Mouse (Mus musculus): Measurements from ENCODE around the gene Zdhhc9. TPM values are rescaled to one million over a fixed set of nuclear protein-coding genes. Genes with fewer than 3 reads are reported as not detected.

The Zdhhc9 gene
- 9.7 and 11.2 TPM in 2 replicates for total RNA-seq (2012; rRNA removed)

GRCm38 (mm10) chrX:48208519-48209185, at the start of gene Zdhhc9:
Zdhhc9 (minus strand) TSS chrX:48208878.
- peaks cover 4% of the 10 kb centered on the region; the same call in 1 of the 2 replicates for H3K36me3 ChIP-seq (ENCODE audit: control insufficient read depth, insufficient read depth, low read length, poor library complexity, severe bottlenecking)
- no peaks in the 10 kb centered on the region for H3K4me1 ChIP-seq (ENCODE audit: control insufficient read depth in 2 of 2, insufficient read depth in 2 of 2, low read length in 2 of 2, poor library complexity in 1 of 2)
- no peaks in the 10 kb centered on the region for H3K9me3 ChIP-seq (ENCODE audit: control insufficient read depth, insufficient read depth, low read depth, low read length)
- TF ChIP-seq ZNF384 (IDR thresholded peaks at IDR 0.05; ENCODE audit: low read depth, low read length) (no peak), CHD2 (IDR thresholded peaks at IDR 0.05; ENCODE audit: low read depth, low read length) (peak; percentile 64; the same call in 1 of the 2 replicates)
- in situ Hi-C loops (cut with MboI; ENCODE audit: low sequenced_read_pairs in 2 of 2, unreplicated experiment in 2 of 2) = no loop called here
- H3K4me3 ChIP-seq (ENCODE audit: insufficient read depth in 1 of 2, low read depth in 1 of 2, low read length in 2 of 2, poor library complexity in 1 of 2, severe bottlenecking in 1 of 2) = peak within 1 kb of the TSS; percentile 89 to 97
- H3K27ac ChIP-seq (ENCODE audit: insufficient read depth, low read depth, low read length, poor library complexity, severe bottlenecking) = peak within 1 kb of the TSS; percentile 35; the same call in 1 of the 2 replicates
- H3K9ac ChIP-seq (ENCODE audit: insufficient read depth, low read depth, low read length, poor library complexity, severe bottlenecking) = peak within 1 kb of the TSS; percentile 80
- peak; percentile 79 for DNase-seq (ENCODE audit: low read depth, low spot score)

- peak overlapping the region; percentile 74 to 81 for H3K4me3 ChIP-seq (ENCODE audit: insufficient read depth in 1 of 2, low read depth in 1 of 2, low read length in 2 of 2, poor library complexity in 1 of 2, severe bottlenecking in 1 of 2)
- H3K9ac ChIP-seq (ENCODE audit: insufficient read depth, low read depth, low read length, poor library complexity, severe bottlenecking) = peak overlapping the region; percentile 90
- TF ChIP-seq ZC3H11A (IDR thresholded peaks at IDR 0.05; ENCODE audit: borderline replicate concordance, low read depth, low read length) (no peak), CHD2 (IDR thresholded peaks at IDR 0.05; ENCODE audit: low read depth, low read length) (no peak), MAFK (IDR thresholded peaks at IDR 0.05; ENCODE audit: insufficient read depth, low read depth, low read length) (no peak), HCFC1 (IDR thresholded peaks at IDR 0.05; ENCODE audit: borderline replicate concordance, insufficient read depth, low read length) (no peak), ZNF384 (IDR thresholded peaks at IDR 0.05; ENCODE audit: low read depth, low read length) (no peak)
- H3K36me3 ChIP-seq (ENCODE audit: control insufficient read depth, insufficient read depth, low read length, poor library complexity, severe bottlenecking) = peaks cover 8% of the 10 kb centered on the region
- 0 out of 2 replicates have a peak, but pooled peaks cover 3% of the 10 kb centered on the region for H3K9me3 ChIP-seq (ENCODE audit: control insufficient read depth, insufficient read depth, low read depth, low read length)
- peaks cover 0 to 4% of the 10 kb centered on the region in 2 experiments; a peak in 2 of 4 replicates for H3K4me1 ChIP-seq (ENCODE audit: control insufficient read depth in 2 of 2, insufficient read depth in 2 of 2, low read length in 2 of 2, poor library complexity in 1 of 2)
- DNase-seq (ENCODE audit: low read depth, low spot score) = no peak
- in situ Hi-C loops (cut with MboI; ENCODE audit: low sequenced_read_pairs in 2 of 2, unreplicated experiment in 2 of 2) = no loop called here
- H3K27ac ChIP-seq (ENCODE audit: insufficient read depth, low read depth, low read length, poor library complexity, severe bottlenecking) = peak overlapping the region; percentile 53; the same call in 1 of the 2 replicates
Measured at GRCm38 (mm10) chrX:48257011-48257410, 48.3 kb upstream of the Zdhhc9 start.

GRCm38 (mm10) chrX:48256468-48257007, 47.9 kb upstream of the Zdhhc9 start, which contains the start of gene Utp14a:
Utp14a (plus strand) TSS chrX:48256862.
- H3K9ac ChIP-seq (ENCODE audit: insufficient read depth, low read depth, low read length, poor library complexity, severe bottlenecking) = peak within 1 kb of the TSS; percentile 90
- peak; percentile 76 for DNase-seq (ENCODE audit: low read depth, low spot score)
- in situ Hi-C loops (cut with MboI; ENCODE audit: low sequenced_read_pairs in 2 of 2, unreplicated experiment in 2 of 2) = no loop called here
- H3K4me1 ChIP-seq (ENCODE audit: control insufficient read depth in 2 of 2, insufficient read depth in 2 of 2, low read length in 2 of 2, poor library complexity in 1 of 2) = peaks cover 0 to 7% of the 10 kb centered on the region in 2 experiments; a peak in 2 of 4 replicates
- 0 out of 2 replicates have a peak, but pooled peaks have one; percentile 17 for TF ChIP-seq HCFC1 (IDR thresholded peaks at IDR 0.05; ENCODE audit: borderline replicate concordance, insufficient read depth, low read length)
- no peak for TF ChIP-seq CHD2 (IDR thresholded peaks at IDR 0.05; ENCODE audit: low read depth, low read length)
- TF ChIP-seq MAFK (IDR thresholded peaks at IDR 0.05; ENCODE audit: insufficient read depth, low read depth, low read length) = no peak
- no peak for TF ChIP-seq ZNF384 (IDR thresholded peaks at IDR 0.05; ENCODE audit: low read depth, low read length)
- H3K9me3 ChIP-seq (ENCODE audit: control insufficient read depth, insufficient read depth, low read depth, low read length) = 0 out of 2 replicates have a peak, but pooled peaks cover 3% of the 10 kb centered on the region
- H3K27ac ChIP-seq (ENCODE audit: insufficient read depth, low read depth, low read length, poor library complexity, severe bottlenecking) = peak within 1 kb of the TSS; percentile 79
- peak within 1 kb of the TSS; percentile 78 to 81 for H3K4me3 ChIP-seq (ENCODE audit: insufficient read depth in 1 of 2, low read depth in 1 of 2, low read length in 2 of 2, poor library complexity in 1 of 2, severe bottlenecking in 1 of 2)
- H3K36me3 ChIP-seq (ENCODE audit: control insufficient read depth, insufficient read depth, low read length, poor library complexity, severe bottlenecking) = peaks cover 6% of the 10 kb centered on the region

- peaks cover 0 to 7% of the 10 kb centered on the region in 2 experiments; a peak in 2 of 4 replicates for H3K4me1 ChIP-seq (ENCODE audit: control insufficient read depth in 2 of 2, insufficient read depth in 2 of 2, low read length in 2 of 2, poor library complexity in 1 of 2)
- H3K9me3 ChIP-seq (ENCODE audit: control insufficient read depth, insufficient read depth, low read depth, low read length) = 0 out of 2 replicates have a peak, but pooled peaks cover 3% of the 10 kb centered on the region
- no peak for DNase-seq (ENCODE audit: low read depth, low spot score)
- TF ChIP-seq ZC3H11A (IDR thresholded peaks at IDR 0.05; ENCODE audit: borderline replicate concordance, low read depth, low read length) (no peak), ZNF384 (IDR thresholded peaks at IDR 0.05; ENCODE audit: low read depth, low read length) (peak; percentile 75)
- H3K4me3 ChIP-seq (ENCODE audit: insufficient read depth in 1 of 2, low read depth in 1 of 2, low read length in 2 of 2, poor library complexity in 1 of 2, severe bottlenecking in 1 of 2) = peak overlapping the region; percentile 78 to 81
- in situ Hi-C loops (cut with MboI; ENCODE audit: low sequenced_read_pairs in 2 of 2, unreplicated experiment in 2 of 2) = no loop called here
- peaks cover 3% of the 10 kb centered on the region for H3K36me3 ChIP-seq (ENCODE audit: control insufficient read depth, insufficient read depth, low read length, poor library complexity, severe bottlenecking)
- H3K27ac ChIP-seq (ENCODE audit: insufficient read depth, low read depth, low read length, poor library complexity, severe bottlenecking) = peak overlapping the region; percentile 79; the same call in 1 of the 2 replicates
- peak overlapping the region; percentile 88 for H3K9ac ChIP-seq (ENCODE audit: insufficient read depth, low read depth, low read length, poor library complexity, severe bottlenecking)
Measured at GRCm38 (mm10) chrX:48255830-48256428, 47.3 kb upstream of the Zdhhc9 start.

All from ES-E14 (cell line).